28 mouse cellular contexts compared by ENCODE assay signal in the genomic region with DNA sequence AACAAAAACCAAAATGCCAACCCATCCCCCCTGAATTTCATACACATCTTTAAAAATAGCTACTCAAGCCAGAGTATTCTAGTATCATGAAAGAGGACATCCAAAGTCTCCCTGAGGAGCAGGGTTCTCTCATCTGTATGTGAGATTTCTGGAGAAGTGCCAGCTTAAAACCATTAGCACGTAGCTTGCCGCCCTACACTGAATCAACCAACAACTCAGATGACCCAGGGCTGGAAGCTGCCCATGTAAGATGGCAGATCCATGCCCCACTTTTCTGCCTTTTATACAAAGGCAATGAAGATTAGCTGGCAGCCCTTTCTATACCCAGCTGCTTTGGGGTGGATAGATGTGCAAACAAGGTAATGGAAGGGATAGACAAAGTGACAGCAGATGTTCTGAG.
DNase-seq lines count a peak whose midpoint lies in the region; ATAC-seq and TF ChIP-seq lines count a peak whose summit lies in the region.
"Had no signal": no experiment of that assay in that cellular context is flagged by ENCODE, and none has a peak within 500 bp of the region (broad histone marks: within the 10 kb centered on the region; RNA-seq: fewer than 3 reads in every experiment).

No protein-coding gene starts in this region.

- no peak overlapping the region for H3K9ac ChIP-seq in heart, embryonic 14.5 days (ENCODE audit: low read length)
- no peak overlapping the region for H3K9ac ChIP-seq in heart, postnatal 0 days (replicated peaks; ENCODE audit: low read depth, low read length)
- no peak overlapping the region for H3K9ac ChIP-seq in midbrain, embryonic 14.5 days (replicated peaks; ENCODE audit: low read length)
- H3K9ac ChIP-seq in midbrain, embryonic 13.5 days (replicated peaks) = no peak overlapping the region
- H3K9ac ChIP-seq: forebrain, embryonic 13.5 days; hindbrain, embryonic 12.5 days had no signal

- H3K4me1 ChIP-seq in heart, embryonic 10.5 days = peaks cover 32% of the 10 kb centered on the region
- peaks cover 9 to 36% of the 10 kb centered on the region in 2 experiments for H3K4me1 ChIP-seq in heart, embryonic 14.5 days (ENCODE audit: control insufficient read depth in 2 of 2, insufficient read depth in 2 of 2, low read length in 2 of 2)
- peaks cover 36% of the 10 kb centered on the region for H3K4me1 ChIP-seq in heart, postnatal 0 days (ENCODE audit: control insufficient read depth, insufficient read depth)
- H3K4me1 ChIP-seq in midbrain, embryonic 14.5 days (ENCODE audit: control insufficient read depth, insufficient read depth, low read length) = peaks cover 14% of the 10 kb centered on the region
- peaks cover 34% of the 10 kb centered on the region for H3K4me1 ChIP-seq in midbrain, embryonic 13.5 days (replicated peaks)

- H3K27ac ChIP-seq in heart, embryonic 10.5 days = no peak overlapping the region
- peak overlapping the region; percentile 20 to 45; a peak in 1 of 4 replicates for H3K27ac ChIP-seq in heart, embryonic 14.5 days (replicated peaks in 1 of 2; ENCODE audit: control insufficient read depth in 1 of 2, insufficient read depth in 1 of 2, low read depth in 2 of 2, low read length in 2 of 2)
- H3K27ac ChIP-seq in heart, postnatal 0 days (ENCODE audit: low read depth) = peak overlapping the region; percentile 51
- peak overlapping the region; percentile 26; the same call in 1 of the 2 replicates for H3K27ac ChIP-seq in midbrain, embryonic 14.5 days (replicated peaks; ENCODE audit: low read depth, low read length)
- no peak overlapping the region for H3K27ac ChIP-seq in midbrain, embryonic 13.5 days
- H3K27ac ChIP-seq: forebrain, embryonic 10.5 days; forebrain, embryonic 13.5 days; hindbrain, embryonic 12.5 days; hindbrain, postnatal 0 days had no signal

- H3K9me3 ChIP-seq in heart, embryonic 10.5 days = no peaks in the 10 kb centered on the region
- no peaks in the 10 kb centered on the region for H3K9me3 ChIP-seq in heart, embryonic 14.5 days (ENCODE audit: control insufficient read depth, low read length)
- no peaks in the 10 kb centered on the region for H3K9me3 ChIP-seq in heart, postnatal 0 days (replicated peaks; ENCODE audit: control insufficient read depth, low read length)
- no peaks in the 10 kb centered on the region for H3K9me3 ChIP-seq in midbrain, embryonic 14.5 days (ENCODE audit: control insufficient read depth, low read length)
- H3K9me3 ChIP-seq in midbrain, embryonic 13.5 days = no peaks in the 10 kb centered on the region
- H3K9me3 ChIP-seq: forebrain, embryonic 10.5 days; forebrain, embryonic 13.5 days; hindbrain, embryonic 12.5 days had no signal

- H3K36me3 ChIP-seq in heart, embryonic 10.5 days = no peaks in the 10 kb centered on the region
- H3K36me3 ChIP-seq in heart, embryonic 14.5 days (ENCODE audit: control insufficient read depth, insufficient read depth, low read length) = no peaks in the 10 kb centered on the region
- H3K36me3 ChIP-seq in heart, postnatal 0 days (replicated peaks; ENCODE audit: control insufficient read depth, insufficient read depth, low read length) = no peaks in the 10 kb centered on the region
- H3K36me3 ChIP-seq in midbrain, embryonic 14.5 days (ENCODE audit: control insufficient read depth, insufficient read depth, low read length) = no peaks in the 10 kb centered on the region
- H3K36me3 ChIP-seq in midbrain, embryonic 13.5 days = peaks cover 4% of the 10 kb centered on the region; the same call in 1 of the 2 replicates
- H3K36me3 ChIP-seq: G1E; hindbrain, embryonic 12.5 days had no signal

- H3K4me3 ChIP-seq in heart, embryonic 10.5 days = no peak overlapping the region
- no peak overlapping the region for H3K4me3 ChIP-seq in heart, embryonic 14.5 days (ENCODE audit: control insufficient read depth in 1 of 2, insufficient read depth in 1 of 2, low read depth in 1 of 2, low read length in 2 of 2)
- H3K4me3 ChIP-seq in heart, postnatal 0 days (ENCODE audit: low read depth, low read length) = no peak overlapping the region
- H3K4me3 ChIP-seq in midbrain, embryonic 14.5 days (replicated peaks; ENCODE audit: low read depth, low read length) = no peak overlapping the region
- H3K4me3 ChIP-seq in midbrain, embryonic 13.5 days (replicated peaks) = no peak overlapping the region
- H3K4me3 ChIP-seq: forebrain, embryonic 10.5 days; forebrain, embryonic 13.5 days; hindbrain, embryonic 12.5 days had no signal

- TF ChIP-seq EP300 in heart, postnatal 0 days (IDR thresholded peaks at IDR 0.05; ENCODE audit: low read depth) = no peak

- no peak; the same call in 1 of the 2 replicates for ATAC-seq in heart, embryonic 14.5 days (ENCODE audit: insufficient number of reproducible peaks, insufficient read depth, low FRiP score, low read depth)
- no peak for ATAC-seq in heart, postnatal 0 days (ENCODE audit: insufficient read depth, low read depth)
- ATAC-seq in midbrain, embryonic 14.5 days (ENCODE audit: low FRiP score, low TSS enrichment) = no peak
- ATAC-seq in midbrain, embryonic 13.5 days = no peak; the same call in 1 of the 2 replicates
- ATAC-seq: forebrain, embryonic 13.5 days; forebrain, embryonic 16.5 days; hindbrain, postnatal 0 days; inflammation-experienced regulatory T-cells, adult 6 months; intestine, embryonic 16.5 days; Patski had no signal

- intact Hi-C loops in heart, postnatal 36 days (cut with DNase I) = no loop called here
- intact Hi-C loops in heart, postnatal 25 days (cut with DNase I) = no loop called here

- H3K27me3 ChIP-seq in heart, embryonic 10.5 days (ENCODE audit: insufficient read depth, poor library complexity, severe bottlenecking) = no peaks in the 10 kb centered on the region
- H3K27me3 ChIP-seq in heart, embryonic 14.5 days (ENCODE audit: control insufficient read depth, insufficient read depth, low read length) = no peaks in the 10 kb centered on the region
- H3K27me3 ChIP-seq in heart, postnatal 0 days (ENCODE audit: control insufficient read depth, insufficient read depth, low read length) = no peaks in the 10 kb centered on the region
- no peaks in the 10 kb centered on the region for H3K27me3 ChIP-seq in midbrain, embryonic 14.5 days (ENCODE audit: control insufficient read depth, insufficient read depth, low read length)
- no peaks in the 10 kb centered on the region for H3K27me3 ChIP-seq in midbrain, embryonic 13.5 days
- H3K27me3 ChIP-seq: CH12.LX; forebrain, embryonic 13.5 days; hindbrain, embryonic 12.5 days; Patski had no signal

- WGBS in heart, embryonic 10.5 days = 70% methylated on average over 2 of the region's 2 CpGs
- WGBS in heart, embryonic 14.5 days = 16% methylated on average over 2 of the region's 2 CpGs
- 16% methylated on average over 2 of the region's 2 CpGs for WGBS in heart, postnatal 0 days
- 44% methylated on average over 2 of the region's 2 CpGs for WGBS in midbrain, embryonic 14.5 days
- 65% methylated on average over 2 of the region's 2 CpGs for WGBS in midbrain, embryonic 13.5 days

- H3K4me2 ChIP-seq in heart, embryonic 14.5 days (ENCODE audit: low read length) = no peak overlapping the region
- no peak overlapping the region for H3K4me2 ChIP-seq in heart, postnatal 0 days (ENCODE audit: low read depth, low read length)
- H3K4me2 ChIP-seq in midbrain, embryonic 14.5 days (ENCODE audit: low read length) = no peak overlapping the region
- H3K4me2 ChIP-seq in midbrain, embryonic 13.5 days (replicated peaks) = no peak overlapping the region
- H3K4me2 ChIP-seq: forebrain, embryonic 13.5 days; hindbrain, embryonic 12.5 days had no signal

- DNase-seq in heart, embryonic 10.5 days (ENCODE audit: low spot score) = peak; percentile 60
- DNase-seq in heart, postnatal 36 days = no peak
- no peak for DNase-seq in heart, postnatal 25 days (ENCODE audit: low spot score)
- DNase-seq in heart, postnatal 0 days (ENCODE audit: low spot score) = no peak
- DNase-seq in heart, adult 9 months (ENCODE audit: low spot score in 2 of 2) = no peak
- no peak for DNase-seq in midbrain, embryonic 14.5 days
- DNase-seq: adrenal gland, postnatal 10 days; adrenal gland, postnatal 36 days; B cell, adult 2 months; cerebellum, adult 18-20 months; cerebellum, adult 9-10 months; cerebellum, postnatal 14 days; gastrocnemius, postnatal 10 days; gastrocnemius, postnatal 36 days; kidney, adult 18-20 months; kidney, adult 9 months had no signal

- TF ChIP-seq CTCF in heart, postnatal 0 days (IDR thresholded peaks at IDR 0.05; ENCODE audit: low read depth) = no peak

Comparison
In these comparisons a context has a peak if more than half of its experiments do, and no peak if none do; other contexts are left out.
1. H3K27ac ChIP-seq: peak in heart, embryonic 14.5 days (2 of 2), heart, postnatal 0 days (single experiment) and midbrain, embryonic 14.5 days (single experiment); none in heart, embryonic 10.5 days (single experiment) and midbrain, embryonic 13.5 days (single experiment).